Mouse (Mus musculus): ENCODE results near the gene Rps2.

GRCm38 (mm10) chr17:24687146-24687595 is 30.7 kb upstream of the Rps2 start:
- TF ChIP-seq POLR2A (IDR thresholded peaks at IDR 0.05; ENCODE audit: low read depth, low read length) (no peak), CTCF (IDR thresholded peaks at IDR 0.05; ENCODE audit: borderline replicate concordance, insufficient read depth, low read length) (no peak)

All from embryonic fibroblast, embryonic 13.5 days (primary cell).